ENCODE assay signal across 20 mouse cellular contexts in genomic region chr4:35082476-35083114, GRCm38 (mm10).
DNase-seq lines count a peak whose midpoint lies in the region; ATAC-seq lines count a peak whose summit lies in the region.
"Had no signal": no experiment of that assay in that cellular context is flagged by ENCODE, and none has a peak within 500 bp of the region (broad histone marks: within the 10 kb centered on the region; RNA-seq: fewer than 3 reads in every experiment).

No protein-coding gene starts in this region.

- peaks cover 11% of the 10 kb centered on the region; the same call in 1 of the 2 replicates for H3K4me1 ChIP-seq in kidney, embryonic 14.5 days (ENCODE audit: control insufficient read depth, insufficient read depth, low read length)
- H3K4me1 ChIP-seq in limb, embryonic 15.5 days: peaks cover 2% of the 10 kb centered on the region; the same call in 1 of the 2 replicates
- H3K4me1 ChIP-seq in limb, embryonic 10.5 days: peaks cover 2% of the 10 kb centered on the region; the same call in 1 of the 2 replicates
- H3K4me1 ChIP-seq in embryonic facial prominence, embryonic 14.5 days (ENCODE audit: control insufficient read depth, insufficient read depth, low read length): peaks cover 11% of the 10 kb centered on the region; the same call in 1 of the 2 replicates
- peaks cover 6% of the 10 kb centered on the region; the same call in 1 of the 2 replicates for H3K4me1 ChIP-seq in forebrain, embryonic 10.5 days
- H3K4me1 ChIP-seq: hindbrain, embryonic 12.5 days had no signal

- no peaks in the 10 kb centered on the region for H3K36me3 ChIP-seq in kidney, embryonic 14.5 days (ENCODE audit: control insufficient read depth, insufficient read depth, low read length)
- H3K36me3 ChIP-seq in limb, embryonic 15.5 days: no peaks in the 10 kb centered on the region
- H3K36me3 ChIP-seq in limb, embryonic 10.5 days: 0 out of 2 replicates have a peak, but pooled peaks cover 2% of the 10 kb centered on the region
- H3K36me3 ChIP-seq in embryonic facial prominence, embryonic 14.5 days (ENCODE audit: control insufficient read depth, insufficient read depth, low read length): 0 out of 2 replicates have a peak, but pooled peaks cover 3% of the 10 kb centered on the region
- peaks cover 11% of the 10 kb centered on the region for H3K36me3 ChIP-seq in forebrain, embryonic 10.5 days (replicated peaks)
- H3K36me3 ChIP-seq: heart, embryonic 10.5 days; hindbrain, embryonic 12.5 days had no signal

- DNase-seq in heart, adult 11 months: peak; percentile 64
- no peak for DNase-seq in heart, adult 9 months (ENCODE audit: low spot score in 2 of 2)
- DNase-seq in kidney, postnatal 14 days: no peak
- no peak for DNase-seq in limb, embryonic 10.5 days (ENCODE audit: low spot score)
- DNase-seq in embryonic facial prominence, embryonic 14.5 days (ENCODE audit: low spot score): peak; percentile 73
- DNase-seq in forebrain, embryonic 10.5 days (ENCODE audit: extremely low spot score, low spot score): no peak
- DNase-seq: adrenal gland, postnatal 10 days; cerebellum, adult 11 months; cerebellum, adult 8-10 months; cerebellum, postnatal 14 days; embryo, embryonic 11 days; gastrocnemius, adult 2 months; gastrocnemius, postnatal 25 days; heart, postnatal 4 days had no signal

- H3K4me2 ChIP-seq in kidney, embryonic 14.5 days (replicated peaks; ENCODE audit: low read depth, low read length): no peak overlapping the region
- no peak overlapping the region for H3K4me2 ChIP-seq in limb, embryonic 15.5 days
- H3K4me2 ChIP-seq in embryonic facial prominence, embryonic 14.5 days (ENCODE audit: low read depth, low read length): no peak overlapping the region
- H3K4me2 ChIP-seq: embryonic facial prominence, embryonic 12.5 days; hindbrain, embryonic 12.5 days had no signal

- H3K27me3 ChIP-seq in kidney, embryonic 14.5 days (ENCODE audit: control insufficient read depth, insufficient read depth, low read length): no peaks in the 10 kb centered on the region
- H3K27me3 ChIP-seq in limb, embryonic 15.5 days: no peaks in the 10 kb centered on the region
- H3K27me3 ChIP-seq in limb, embryonic 10.5 days (ENCODE audit: low read depth, poor library complexity, severe bottlenecking): no peaks in the 10 kb centered on the region
- H3K27me3 ChIP-seq in embryonic facial prominence, embryonic 14.5 days (replicated peaks; ENCODE audit: control insufficient read depth, insufficient read depth, low read length): no peaks in the 10 kb centered on the region
- no peaks in the 10 kb centered on the region for H3K27me3 ChIP-seq in forebrain, embryonic 10.5 days (ENCODE audit: poor library complexity, severe bottlenecking)
- H3K27me3 ChIP-seq: embryonic facial prominence, embryonic 12.5 days; hindbrain, embryonic 12.5 days had no signal

- 40% methylated on average over 10 of the region's 10 CpGs for WGBS in kidney, embryonic 14.5 days
- 74% methylated on average over 10 of the region's 10 CpGs for WGBS in limb, embryonic 15.5 days
- WGBS in limb, embryonic 10.5 days: 89% methylated on average over 10 of the region's 10 CpGs
- 62% methylated on average over 10 of the region's 10 CpGs for WGBS in embryonic facial prominence, embryonic 14.5 days
- 86% methylated on average over 10 of the region's 10 CpGs for WGBS in forebrain, embryonic 10.5 days

- peaks cover 4% of the 10 kb centered on the region; the same call in 1 of the 2 replicates for H3K9me3 ChIP-seq in kidney, embryonic 14.5 days (ENCODE audit: control insufficient read depth, low read length)
- no peaks in the 10 kb centered on the region for H3K9me3 ChIP-seq in limb, embryonic 15.5 days
- H3K9me3 ChIP-seq in limb, embryonic 10.5 days (replicated peaks): no peaks in the 10 kb centered on the region
- H3K9me3 ChIP-seq in embryonic facial prominence, embryonic 14.5 days (ENCODE audit: control insufficient read depth, low read length): no peaks in the 10 kb centered on the region
- peaks cover 4% of the 10 kb centered on the region; the same call in 1 of the 2 replicates for H3K9me3 ChIP-seq in forebrain, embryonic 10.5 days
- H3K9me3 ChIP-seq: embryonic facial prominence, embryonic 12.5 days; heart, embryonic 10.5 days; hindbrain, embryonic 12.5 days had no signal

- H3K9ac ChIP-seq in kidney, embryonic 14.5 days (ENCODE audit: low read depth, low read length): no peak overlapping the region
- no peak overlapping the region for H3K9ac ChIP-seq in limb, embryonic 15.5 days
- H3K9ac ChIP-seq in embryonic facial prominence, embryonic 14.5 days (ENCODE audit: low read depth, low read length): no peak overlapping the region
- H3K9ac ChIP-seq: embryonic facial prominence, embryonic 12.5 days; hindbrain, embryonic 12.5 days had no signal

- peak; percentile 43; the same call in 1 of the 2 replicates for ATAC-seq in kidney, embryonic 14.5 days (ENCODE audit: low FRiP score, low TSS enrichment)
- no peak for ATAC-seq in limb, embryonic 15.5 days (ENCODE audit: insufficient number of reproducible peaks, low FRiP score, low TSS enrichment, low read depth)
- ATAC-seq in embryonic facial prominence, embryonic 14.5 days (ENCODE audit: low read depth): peak; percentile 65; the same call in 1 of the 2 replicates
- ATAC-seq: forebrain, embryonic 14.5 days had no signal

- no peak overlapping the region for H3K4me3 ChIP-seq in kidney, embryonic 14.5 days (ENCODE audit: low read length)
- H3K4me3 ChIP-seq in limb, embryonic 15.5 days: no peak overlapping the region
- H3K4me3 ChIP-seq in limb, embryonic 10.5 days: no peak overlapping the region
- no peak overlapping the region for H3K4me3 ChIP-seq in embryonic facial prominence, embryonic 14.5 days (ENCODE audit: low read depth, low read length)
- H3K4me3 ChIP-seq in forebrain, embryonic 10.5 days: no peak overlapping the region
- H3K4me3 ChIP-seq: embryonic facial prominence, embryonic 12.5 days; gastrocnemius, adult 2 months; heart, embryonic 10.5 days; hindbrain, embryonic 12.5 days had no signal

- H3K27ac ChIP-seq in kidney, embryonic 14.5 days (ENCODE audit: low read depth, low read length): no peak overlapping the region
- peak overlapping the region; percentile 11; the same call in 1 of the 2 replicates for H3K27ac ChIP-seq in limb, embryonic 15.5 days
- no peak overlapping the region for H3K27ac ChIP-seq in limb, embryonic 10.5 days
- no peak overlapping the region for H3K27ac ChIP-seq in embryonic facial prominence, embryonic 14.5 days (replicated peaks; ENCODE audit: low read depth, low read length)
- no peak overlapping the region for H3K27ac ChIP-seq in forebrain, embryonic 10.5 days
- H3K27ac ChIP-seq: embryonic facial prominence, embryonic 12.5 days; gastrocnemius, adult 2 months; heart, embryonic 10.5 days; hindbrain, embryonic 12.5 days had no signal

Comparison
In these comparisons a context has a peak if more than half of its experiments do, and no peak if none do; other contexts are left out.
1. DNase-seq: peak in heart, adult 11 months (single experiment) and embryonic facial prominence, embryonic 14.5 days (single experiment); none in heart, adult 9 months (0 of 2), kidney, postnatal 14 days (single experiment), limb, embryonic 10.5 days (single experiment) and forebrain, embryonic 10.5 days (single experiment).